Mouse (Mus musculus) CH12.LX (cell line): ENCODE measurements at regions not wholly inside any gene's neighbourhood (a gene's known extent, or its start where the extent isn't known, plus 50 kb on each side); places are given as distances from the start of the nearest gene placed in this dataset.

Source experiments
- DNase-seq: peaks from one replicate; pipeline ENCODE4 v3.0.0-alpha.2; 2013; ENCODE audit errors: extremely low read depth
- H3K27ac ChIP-seq: 2 replicates; pipeline ENCODE4 v1.5.1; 2012; ENCODE audit warnings: low read depth, mild to moderate bottlenecking, control low read depth, moderate library complexity; ENCODE audit not compliant: insufficient read depth
- H3K27me3 ChIP-seq: replicated peaks from 2 replicates; pipeline ENCODE3; 2012; ENCODE audit warnings: inconsistent platforms
- H3K36me3 ChIP-seq, 2 experiments: replicated peaks in 1 of 2; 2 replicates each; pipeline versions ENCODE3 to v1.6.1; 2012; ENCODE audit warnings: inconsistent platforms in 1 of 2, low read length in 1 of 2, mild to moderate bottlenecking in 1 of 2, mixed read lengths in 1 of 2, moderate library complexity in 1 of 2; ENCODE audit not compliant: control insufficient read depth in 1 of 2, insufficient read depth in 1 of 2
- H3K4me1 ChIP-seq, 2 experiments: 2 replicates each; pipeline ENCODE4 v1.6.1; 2012; ENCODE audit warnings: inconsistent platforms in 1 of 2, moderate library complexity in 1 of 2; ENCODE audit not compliant: insufficient read depth in 2 of 2, control insufficient read depth in 1 of 2
- H3K4me2 ChIP-seq: 2 replicates; pipeline ENCODE4 v1.6.1; 2012; ENCODE audit warnings: low read depth, mild to moderate bottlenecking, control low read depth; ENCODE audit not compliant: poor library complexity, insufficient read depth, severe bottlenecking
- H3K4me3 ChIP-seq, 3 experiments: fragments of 150-350 bp in 1 of 3; sonication (generic) in 1 of 3; replicated peaks in 1 of 3; 2 replicates each; pipeline versions ENCODE3 to v1.5.1; 2011 to 2012; ENCODE audit warnings: low read depth in 2 of 3, low read length in 2 of 3, mild to moderate bottlenecking in 2 of 3, moderate library complexity in 2 of 3, control low read depth in 1 of 3, improper control_type of control experiment in 1 of 3, inconsistent platforms in 1 of 3, mixed read lengths in 1 of 3; ENCODE audit not compliant: poor library complexity in 1 of 3
- H3K79me2 ChIP-seq: replicated peaks from 2 replicates; pipeline ENCODE4 v1.6.1; 2012; ENCODE audit warnings: mild to moderate bottlenecking, moderate library complexity; ENCODE audit not compliant: control insufficient read depth, poor library complexity, insufficient read depth, severe bottlenecking; ENCODE audit errors: extremely low read depth
- H3K9ac ChIP-seq: 2 replicates; pipeline ENCODE4 v1.6.1; 2012; ENCODE audit warnings: low read depth, mild to moderate bottlenecking, control low read depth, moderate library complexity; ENCODE audit not compliant: insufficient read depth
- H3K9me3 ChIP-seq: replicated peaks from 2 replicates; pipeline ENCODE3; 2012; ENCODE audit warnings: low read length, inconsistent platforms, mixed read lengths
- CHD1 ChIP-seq: IDR thresholded peaks from 2 replicates; pipeline ENCODE4 v1.6.1; 2012; ENCODE audit warnings: low read depth, low read length, improper control_type of control experiment, inconsistent platforms
- CHD2 ChIP-seq: IDR thresholded peaks from 2 replicates; pipeline ENCODE4 v1.6.1; 2011; ENCODE audit warnings: low read length, improper control_type of control experiment
- CTCF ChIP-seq, 2 experiments: IDR thresholded peaks in 1 of 2; conservative IDR thresholded peaks in 1 of 2; 2 replicates each; pipeline ENCODE4 v1.5.1; 2011 to 2012; ENCODE audit warnings: low read depth in 2 of 2, low read length in 2 of 2, improper control_type of control experiment in 1 of 2, inconsistent platforms in 1 of 2, mild to moderate bottlenecking in 1 of 2, moderate library complexity in 1 of 2
- EP300 ChIP-seq: IDR thresholded peaks from 2 replicates; pipeline ENCODE4 v1.6.1; 2011; ENCODE audit warnings: low read length, improper control_type of control experiment
- ETS1 ChIP-seq: conservative IDR thresholded peaks from 2 replicates; pipeline ENCODE4 v1.6.1; 2012; ENCODE audit warnings: low read depth, mild to moderate bottlenecking, inconsistent platforms, low read length, improper control_type of control experiment, moderate library complexity
- IRF4 ChIP-seq: IDR thresholded peaks from 2 replicates; pipeline ENCODE4 v1.6.1; 2014; ENCODE audit warnings: low read depth, mild to moderate bottlenecking, inconsistent platforms, low read length, improper control_type of control experiment
- JUND ChIP-seq: conservative IDR thresholded peaks from 2 replicates; pipeline ENCODE4 v1.6.1; 2011; ENCODE audit warnings: low read depth, low read length, improper control_type of control experiment
- KAT2A ChIP-seq: IDR thresholded peaks from 2 replicates; pipeline ENCODE4 v1.6.1; 2012; ENCODE audit warnings: low read length, improper control_type of control experiment, inconsistent platforms; ENCODE audit not compliant: insufficient replicate concordance
- MAFK ChIP-seq: IDR thresholded peaks from 2 replicates; pipeline ENCODE4 v1.6.1; 2011; ENCODE audit warnings: low read length, improper control_type of control experiment; ENCODE audit not compliant: insufficient replicate concordance
- MXI1 ChIP-seq: IDR thresholded peaks from 2 replicates; pipeline ENCODE4 v1.6.1; 2011; ENCODE audit warnings: mild to moderate bottlenecking, low read depth, low read length, improper control_type of control experiment
- MYC ChIP-seq: IDR thresholded peaks from 2 replicates; pipeline ENCODE4 v1.6.1; 2011; ENCODE audit warnings: low read depth, mild to moderate bottlenecking, improper control_type of control experiment, low read length
- NELFE ChIP-seq: IDR thresholded peaks from 2 replicates; pipeline ENCODE4 v1.6.1; 2011; ENCODE audit warnings: low read depth, low read length, improper control_type of control experiment
- PAX5 ChIP-seq: IDR thresholded peaks from 2 replicates; pipeline ENCODE4 v1.6.1; 2012; ENCODE audit warnings: low read length, inconsistent platforms, mixed read lengths
- POLR2A ChIP-seq: IDR thresholded peaks from 2 replicates; pipeline ENCODE4 v1.6.1; 2011; ENCODE audit warnings: low read depth, mild to moderate bottlenecking, improper control_type of control experiment, low read length
- POLR2AphosphoS2 ChIP-seq: IDR thresholded peaks from 2 replicates; pipeline ENCODE4 v1.6.1; 2011; ENCODE audit warnings: low read depth, low read length, improper control_type of control experiment
- RAD21 ChIP-seq: IDR thresholded peaks from 2 replicates; pipeline ENCODE4 v1.6.1; 2011; ENCODE audit warnings: low read depth, mild to moderate bottlenecking, low read length, improper control_type of control experiment, moderate library complexity
- RCOR1 ChIP-seq: conservative IDR thresholded peaks from 2 replicates; pipeline ENCODE4 v1.6.1; 2012; ENCODE audit warnings: low read depth, mild to moderate bottlenecking, inconsistent platforms, low read length, improper control_type of control experiment
- SIN3A ChIP-seq: IDR thresholded peaks from 2 replicates; pipeline ENCODE4 v1.6.1; 2012; ENCODE audit warnings: low read length, improper control_type of control experiment, inconsistent platforms
- SMC3 ChIP-seq: IDR thresholded peaks from 2 replicates; pipeline ENCODE4 v1.6.1; 2011; ENCODE audit warnings: low read depth, low read length, improper control_type of control experiment
- TBP ChIP-seq: conservative IDR thresholded peaks from 2 replicates; pipeline ENCODE4 v1.6.1; 2011; ENCODE audit warnings: low read depth, low read length, improper control_type of control experiment
- USF1 ChIP-seq: IDR thresholded peaks from 2 replicates; pipeline ENCODE4 v1.6.1; 2014; ENCODE audit warnings: low read depth, mild to moderate bottlenecking, inconsistent platforms, low read length, improper control_type of control experiment
- USF2 ChIP-seq: conservative IDR thresholded peaks from 2 replicates; pipeline ENCODE4 v1.6.1; 2011; ENCODE audit warnings: low read depth, low read length, improper control_type of control experiment
- ZKSCAN1 ChIP-seq: IDR thresholded peaks from 2 replicates; pipeline ENCODE4 v1.6.1; 2012; ENCODE audit warnings: low read depth, inconsistent platforms, low read length, improper control_type of control experiment, borderline replicate concordance
- ZMIZ1 ChIP-seq: IDR thresholded peaks from 2 replicates; pipeline ENCODE4 v1.6.1; 2012; ENCODE audit warnings: low read depth, mild to moderate bottlenecking, inconsistent platforms, low read length, improper control_type of control experiment
- ZNF384 ChIP-seq: IDR thresholded peaks from 2 replicates; pipeline ENCODE4 v1.6.1; 2012; ENCODE audit warnings: low read depth, low read length, improper control_type of control experiment, inconsistent platforms
- dilution Hi-C: fragments of 300-500 bp; cut with MboI; formaldehyde crosslinking; loops from 2 replicates; pipeline ENCODE4 v1.14.3; 2020; ENCODE audit warnings: low sequenced_read_pairs; ENCODE audit not compliant: extremely low pct_unique_long_range_greater_than_20kb, extremely low pct_ligation_motif_present
- in situ Hi-C: fragments of 300-500 bp; cut with MboI; formaldehyde crosslinking; loops from 3 replicates; pipeline ENCODE4 v1.14.3; 2019; ENCODE audit warnings: low sequenced_read_pairs, low pct_ligation_motif_present, low pct_unique_long_range_greater_than_20kb, mixed read lengths

- H3K27ac ChIP-seq, result no peak overlapping the region
- H3K4me3 ChIP-seq, result no peak overlapping the region
- H3K9me3 ChIP-seq, result no peaks in the 10 kb centered on the region
- no peak overlapping the region for H3K4me2 ChIP-seq
- in situ Hi-C loops, result no loop called here
- H3K9ac ChIP-seq, result no peak overlapping the region
- H3K4me1 ChIP-seq, result no peaks in the 10 kb centered on the region
- dilution Hi-C loops, result no loop called here
- TF ChIP-seq POLR2AphosphoS2 (no peak), RAD21 (no peak), MAFK (no peak), ZKSCAN1 (no peak), RCOR1 (no peak), USF2 (no peak), JUND (no peak), CHD1 (no peak), CHD2 (no peak), SMC3 (no peak), EP300 (no peak), POLR2A (no peak), KAT2A (no peak)
- H3K79me2 ChIP-seq, result no peaks in the 10 kb centered on the region
- H3K36me3 ChIP-seq, result no peaks in the 10 kb centered on the region
- DNase-seq, result no peak
- H3K27me3 ChIP-seq, result no peaks in the 10 kb centered on the region
These were observed 1047.1 kb downstream of the Synb start for GRCm38 (mm10) chr14:68246966-68247365.

GRCm38 (mm10) chr14:68240146-68240545 lies 1054.0 kb downstream of the Synb start:
- TF ChIP-seq MXI1 (no peak), PAX5 (no peak)
- no peaks in the 10 kb centered on the region for H3K4me1 ChIP-seq
- H3K27ac ChIP-seq, result no peak overlapping the region
- H3K9ac ChIP-seq, result no peak overlapping the region
- no peaks in the 10 kb centered on the region for H3K27me3 ChIP-seq
- no peaks in the 10 kb centered on the region for H3K36me3 ChIP-seq
- H3K4me2 ChIP-seq, result no peak overlapping the region
- H3K79me2 ChIP-seq, result no peaks in the 10 kb centered on the region
- no peaks in the 10 kb centered on the region for H3K9me3 ChIP-seq
- DNase-seq, result no peak
- in situ Hi-C loops (no loop called here), dilution Hi-C loops (no loop called here)
- no peak overlapping the region for H3K4me3 ChIP-seq

- in situ Hi-C loops, result no loop called here
- H3K4me3 ChIP-seq, result no peak overlapping the region
- TF ChIP-seq USF1 (no peak), TBP (no peak), IRF4 (no peak), EP300 (no peak), CHD1 (no peak), ETS1 (no peak), ZNF384 (no peak), SIN3A (no peak), NELFE (no peak), ZKSCAN1 (no peak), CTCF (conservative IDR thresholded peaks at IDR 0.05 in 1 of 2, IDR thresholded peaks at IDR 0.05 in 1 of 2; ENCODE audit: low read depth in 2 of 2, low read length in 2 of 2) (no peak), SMC3 (no peak), MYC (no peak), POLR2AphosphoS2 (no peak), JUND (no peak), MAFK (no peak), MXI1 (no peak), ZMIZ1 (no peak)
- TF ChIP-seq, all 38 proteins: peak for 0
- H3K27me3 ChIP-seq, result no peaks in the 10 kb centered on the region
- no peaks in the 10 kb centered on the region for H3K79me2 ChIP-seq
- H3K4me1 ChIP-seq, result no peaks in the 10 kb centered on the region
- no peak overlapping the region for H3K27ac ChIP-seq
- dilution Hi-C loops, result no loop called here
- no peak for DNase-seq
- H3K4me2 ChIP-seq, result no peak overlapping the region
- no peaks in the 10 kb centered on the region for H3K36me3 ChIP-seq
- no peak overlapping the region for H3K9ac ChIP-seq
- H3K9me3 ChIP-seq, result no peaks in the 10 kb centered on the region
These were observed 1069.9 kb downstream of the Synb start for GRCm38 (mm10) chr14:68224152-68224551.
